Mouse (Mus musculus) right cerebral cortex, postnatal 14 days (tissue): ENCODE results near the gene Amotl2.
A peak's percentile ranks its signal among the peaks of the same experiment; 100 is the strongest.
"Not testable (repeated sequence)": the region's sequence is repeated elsewhere in the genome, so short reads cannot be mapped to it uniquely, and the experiment has no call there.

Experiments used
- DNase-seq: peaks from one replicate; pipeline ENCODE4 v3.0.0; 2022

Amotl2 gene

GRCm38 (mm10) chr9:102735231-102735630 is 18.8 kb downstream of the Amotl2 start:
- DNase-seq: no peak

GRCm38 (mm10) chr9:102735996-102736395 is 19.5 kb downstream of the Amotl2 start:
- no peak for DNase-seq

GRCm38 (mm10) chr9:102737405-102737804 is 20.9 kb downstream of the Amotl2 start:
- DNase-seq: no peak

GRCm38 (mm10) chr9:102746753-102747152 is 30.3 kb downstream of the Amotl2 start:
- no peak for DNase-seq

- no peak for DNase-seq
Measured at GRCm38 (mm10) chr9:102747902-102748301, 31.4 kb downstream of the Amotl2 start.

- no peak for DNase-seq
Measured at GRCm38 (mm10) chr9:102749216-102749615, 32.7 kb downstream of the Amotl2 start.

GRCm38 (mm10) chr9:102751632-102752303 is 35.3 kb downstream of the Amotl2 start:
- no peak for DNase-seq

- no peak for DNase-seq
Measured at GRCm38 (mm10) chr9:102753299-102753698, 36.8 kb downstream of the Amotl2 start.

GRCm38 (mm10) chr9:102755161-102755560 is 38.7 kb downstream of the Amotl2 start:
- DNase-seq: no peak

GRCm38 (mm10) chr9:102755591-102756270 is 39.3 kb downstream of the Amotl2 start:
- DNase-seq: no peak

- DNase-seq: no peak
Measured at GRCm38 (mm10) chr9:102756352-102756751, 39.9 kb downstream of the Amotl2 start.

- DNase-seq: no peak
Measured at GRCm38 (mm10) chr9:102758851-102759250, 42.4 kb downstream of the Amotl2 start.

GRCm38 (mm10) chr9:102759581-102760001 is 43.1 kb downstream of the Amotl2 start:
- DNase-seq: no peak

- DNase-seq: no peak
Measured at GRCm38 (mm10) chr9:102761599-102761998, 45.1 kb downstream of the Amotl2 start.

GRCm38 (mm10) chr9:102762836-102763235 is 46.4 kb downstream of the Amotl2 start:
- no peak for DNase-seq

GRCm38 (mm10) chr9:102763520-102763919 is 47.0 kb downstream of the Amotl2 start:
- DNase-seq: no peak

- not testable (repeated sequence) for DNase-seq
Measured at GRCm38 (mm10) chr9:102764540-102764939, 48.1 kb downstream of the Amotl2 start.

GRCm38 (mm10) chr9:102766741-102767140 is 50.3 kb downstream of the Amotl2 start:
- DNase-seq: no peak

- no peak for DNase-seq
Measured at GRCm38 (mm10) chr9:102769257-102769656, 52.8 kb downstream of the Amotl2 start.

GRCm38 (mm10) chr9:102770190-102770589 is 53.7 kb downstream of the Amotl2 start:
- DNase-seq: no peak

- no peak for DNase-seq
Measured at GRCm38 (mm10) chr9:102771308-102771895, 54.9 kb downstream of the Amotl2 start.

GRCm38 (mm10) chr9:102777631-102778591 is 61.4 kb downstream of the Amotl2 start:
- no peak for DNase-seq

GRCm38 (mm10) chr9:102779493-102779892 is 63.0 kb downstream of the Amotl2 start:
- DNase-seq: peak; percentile 76
